Mouse (Mus musculus): ENCODE measurements around the gene Rufy4. TPM values are rescaled to one million over a fixed set of nuclear protein-coding genes. Genes with fewer than 3 reads are reported as not detected.

Gene Rufy4
- polyA plus RNA-seq, 1 experiment from 2014 or later: 0.15 TPM

- Histone ChIP-seq H3K9ac (replicated peaks) (peak within 1 kb of the TSS; percentile 79), H3K36me3 (no peaks in the 10 kb centered on the region), H3K9me3 (no peaks in the 10 kb centered on the region), H3K27ac (no peak within 1 kb of the TSS), H3K4me1 (replicated peaks) (0 out of 2 replicates have a peak, but pooled peaks cover 6% of the 10 kb centered on the region), H3K4me2 (peak within 1 kb of the TSS; percentile 97), H3K4me3 (replicated peaks) (peak within 1 kb of the TSS; percentile 63), H3K27me3 (peaks cover 48% of the 10 kb centered on the region)
- ATAC-seq (ENCODE audit: insufficient number of reproducible peaks, insufficient read depth, low FRiP score, low TSS enrichment, low read depth): peak; percentile 56; the same call in 1 of the 2 replicates
- under 1% methylated on average over 83 of the region's 84 CpGs for WGBS
Observed at GRCm38 (mm10) chr1:74124021-74124981, 1.0 kb upstream of the Rufy4 start, which contains the start of gene Tns1. TSS of gene Tns1 (minus strand) at chr1:74124449.

- no peak overlapping the region for H3K4me3 ChIP-seq (replicated peaks)
- no peak for ATAC-seq (ENCODE audit: insufficient number of reproducible peaks, insufficient read depth, low FRiP score, low TSS enrichment, low read depth)
- H3K4me2 ChIP-seq: no peak overlapping the region
- H3K4me1 ChIP-seq (replicated peaks): no peaks in the 10 kb centered on the region
- H3K27ac ChIP-seq: no peak overlapping the region
- H3K9ac ChIP-seq (replicated peaks): no peak overlapping the region
- peaks cover 12% of the 10 kb centered on the region for H3K27me3 ChIP-seq
- H3K36me3 ChIP-seq: no peaks in the 10 kb centered on the region
- WGBS: 90% methylated on average over 8 of the region's 8 CpGs
- no peaks in the 10 kb centered on the region for H3K9me3 ChIP-seq
Observed at GRCm38 (mm10) chr1:74130883-74131659, 5.7 kb downstream of the Rufy4 start.

- Histone ChIP-seq H3K36me3 (no peaks in the 10 kb centered on the region), H3K4me3 (replicated peaks) (no peak overlapping the region), H3K27ac (no peak overlapping the region), H3K27me3 (peaks cover 8% of the 10 kb centered on the region), H3K9ac (replicated peaks) (no peak overlapping the region), H3K9me3 (no peaks in the 10 kb centered on the region), H3K4me2 (no peak overlapping the region), H3K4me1 (replicated peaks) (no peaks in the 10 kb centered on the region)
- no peak for ATAC-seq (ENCODE audit: insufficient number of reproducible peaks, insufficient read depth, low FRiP score, low TSS enrichment, low read depth)
- whole genome bisulfite sequencing: 68% methylated on average over 3 of the region's 3 CpGs
Observed at GRCm38 (mm10) chr1:74132011-74132410, 6.7 kb downstream of the Rufy4 start.

- H3K4me1 ChIP-seq (replicated peaks): no peaks in the 10 kb centered on the region
- 79% methylated on average over 6 of the region's 6 CpGs for WGBS
- ATAC-seq (ENCODE audit: insufficient number of reproducible peaks, insufficient read depth, low FRiP score, low TSS enrichment, low read depth): no peak
- no peak overlapping the region for H3K9ac ChIP-seq (replicated peaks)
- H3K9me3 ChIP-seq: no peaks in the 10 kb centered on the region
- H3K4me3 ChIP-seq (replicated peaks): no peak overlapping the region
- H3K4me2 ChIP-seq: no peak overlapping the region
- 0 out of 2 replicates have a peak, but pooled peaks cover 5% of the 10 kb centered on the region for H3K27me3 ChIP-seq
- H3K27ac ChIP-seq: no peak overlapping the region
- H3K36me3 ChIP-seq: no peaks in the 10 kb centered on the region
Observed at GRCm38 (mm10) chr1:74133954-74134353, 8.6 kb downstream of the Rufy4 start.

- WGBS: 80% methylated on average over 6 of the region's 6 CpGs
- no peaks in the 10 kb centered on the region for H3K27me3 ChIP-seq
- no peak overlapping the region for H3K27ac ChIP-seq
- no peaks in the 10 kb centered on the region for H3K36me3 ChIP-seq
- H3K9ac ChIP-seq (replicated peaks): no peak overlapping the region
- no peaks in the 10 kb centered on the region for H3K9me3 ChIP-seq
- no peaks in the 10 kb centered on the region for H3K4me1 ChIP-seq (replicated peaks)
- no peak overlapping the region for H3K4me2 ChIP-seq
- ATAC-seq (ENCODE audit: insufficient number of reproducible peaks, insufficient read depth, low FRiP score, low TSS enrichment, low read depth): no peak
- H3K4me3 ChIP-seq (replicated peaks): no peak overlapping the region
Observed at GRCm38 (mm10) chr1:74135326-74135950, 10.1 kb downstream of the Rufy4 start.

GRCm38 (mm10) chr1:74139415-74139814 is 14.1 kb downstream of the Rufy4 start:
- Histone ChIP-seq H3K9ac (replicated peaks) (no peak overlapping the region), H3K27ac (no peak overlapping the region), H3K4me2 (no peak overlapping the region), H3K27me3 (no peaks in the 10 kb centered on the region), H3K4me1 (replicated peaks) (no peaks in the 10 kb centered on the region), H3K9me3 (no peaks in the 10 kb centered on the region), H3K4me3 (replicated peaks) (no peak overlapping the region), H3K36me3 (no peaks in the 10 kb centered on the region)
- WGBS: 64% methylated on average over 3 of the region's 3 CpGs
- no peak for ATAC-seq (ENCODE audit: insufficient number of reproducible peaks, insufficient read depth, low FRiP score, low TSS enrichment, low read depth)

- WGBS: 67% methylated on average over 8 of the region's 8 CpGs
- H3K9ac ChIP-seq (replicated peaks): no peak overlapping the region
- H3K27ac ChIP-seq: no peak overlapping the region
Observed at GRCm38 (mm10) chr1:74141781-74142180, 16.4 kb downstream of the Rufy4 start.

GRCm38 (mm10) chr1:74149106-74149885 is 24.0 kb downstream of the Rufy4 start:
- H3K27ac ChIP-seq: no peak overlapping the region
- no peaks in the 10 kb centered on the region for H3K36me3 ChIP-seq
- no peak overlapping the region for H3K4me2 ChIP-seq
- H3K9ac ChIP-seq (replicated peaks): no peak overlapping the region
- 89% methylated on average over 6 of the region's 6 CpGs for WGBS
- no peak overlapping the region for H3K4me3 ChIP-seq (replicated peaks)
- ATAC-seq (ENCODE audit: insufficient number of reproducible peaks, insufficient read depth, low FRiP score, low TSS enrichment, low read depth): no peak
- H3K4me1 ChIP-seq (replicated peaks): no peaks in the 10 kb centered on the region
- H3K27me3 ChIP-seq: no peaks in the 10 kb centered on the region
- no peaks in the 10 kb centered on the region for H3K9me3 ChIP-seq

More at GRCm38 (mm10) chr1:74141781-74142180, 16.4 kb downstream of the Rufy4 start:
- Histone ChIP-seq H3K9me3 (no peaks in the 10 kb centered on the region), H3K36me3 (no peaks in the 10 kb centered on the region), H3K4me2 (no peak overlapping the region), H3K4me1 (replicated peaks) (no peaks in the 10 kb centered on the region), H3K4me3 (replicated peaks) (no peak overlapping the region), H3K27me3 (no peaks in the 10 kb centered on the region)
- no peak for ATAC-seq (ENCODE audit: insufficient number of reproducible peaks, insufficient read depth, low FRiP score, low TSS enrichment, low read depth)

GRCm38 (mm10) chr1:74150101-74150500 is 24.8 kb downstream of the Rufy4 start:
- H3K36me3 ChIP-seq: no peaks in the 10 kb centered on the region
- ATAC-seq (ENCODE audit: insufficient number of reproducible peaks, insufficient read depth, low FRiP score, low TSS enrichment, low read depth): no peak
- WGBS: 66% methylated on average over 3 of the region's 3 CpGs
- no peaks in the 10 kb centered on the region for H3K27me3 ChIP-seq
- H3K9ac ChIP-seq (replicated peaks): no peak overlapping the region
- no peaks in the 10 kb centered on the region for H3K4me1 ChIP-seq (replicated peaks)
- H3K27ac ChIP-seq: no peak overlapping the region
- no peaks in the 10 kb centered on the region for H3K9me3 ChIP-seq
- H3K4me3 ChIP-seq (replicated peaks): no peak overlapping the region
- no peak overlapping the region for H3K4me2 ChIP-seq

- Histone ChIP-seq H3K4me3 (replicated peaks) (no peak overlapping the region), H3K27me3 (no peaks in the 10 kb centered on the region), H3K9ac (replicated peaks) (no peak overlapping the region), H3K4me2 (no peak overlapping the region), H3K27ac (no peak overlapping the region), H3K9me3 (no peaks in the 10 kb centered on the region), H3K4me1 (replicated peaks) (no peaks in the 10 kb centered on the region), H3K36me3 (no peaks in the 10 kb centered on the region)
- no peak for ATAC-seq (ENCODE audit: insufficient number of reproducible peaks, insufficient read depth, low FRiP score, low TSS enrichment, low read depth)
- WGBS: 76% methylated on average over 3 of the region's 3 CpGs
Observed at GRCm38 (mm10) chr1:74151091-74151490, 25.8 kb downstream of the Rufy4 start.

Measured in limb, embryonic 12.5 days (tissue).